Mouse (Mus musculus) spleen, postnatal 10 days (tissue): Measurements from ENCODE around the gene Pias1.
A peak's percentile ranks its signal among the peaks of the same experiment; 100 is the strongest.

Experiments used
- DNase-seq, 2 experiments: peaks; one replicate each; pipeline ENCODE4 v3.0.0; 2021 to 2022; ENCODE audit warnings: low spot score in 2 of 2

Gene Pias1

DNA sequence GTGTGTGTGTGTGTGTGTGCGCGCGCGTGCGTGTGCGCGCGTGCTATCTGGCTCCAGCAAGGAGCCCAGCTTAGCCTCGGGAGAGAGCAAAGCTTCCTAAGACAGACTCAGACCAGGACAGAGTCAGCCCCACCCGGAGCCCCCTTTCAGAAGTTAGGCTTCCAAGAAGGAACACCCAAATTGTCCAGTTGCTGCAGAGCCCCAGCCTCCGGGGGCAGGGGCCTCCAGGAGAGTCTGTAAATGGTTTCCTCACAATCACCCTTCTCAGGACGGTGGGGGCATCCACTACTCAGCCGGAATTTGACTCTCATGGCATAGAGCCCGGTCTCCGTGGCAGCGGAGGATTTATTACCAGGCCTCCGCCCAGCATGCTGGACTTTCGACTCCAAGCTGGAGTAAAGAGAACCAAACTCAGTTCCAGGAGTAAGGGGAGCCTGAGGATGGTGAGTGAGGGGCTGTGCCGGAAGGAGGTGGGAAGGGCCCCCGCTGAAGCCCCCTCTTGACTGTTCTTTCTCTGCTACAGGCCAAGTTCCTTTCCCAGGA lies 129.9 kb downstream of the Pias1 start, which contains the start of gene Calml4:
Calml4 (plus strand) TSS at position 362 of the 543 bp plus-strand sequence.
- DNase-seq, result peak in 1 of 2 experiments; percentile 38

DNA sequence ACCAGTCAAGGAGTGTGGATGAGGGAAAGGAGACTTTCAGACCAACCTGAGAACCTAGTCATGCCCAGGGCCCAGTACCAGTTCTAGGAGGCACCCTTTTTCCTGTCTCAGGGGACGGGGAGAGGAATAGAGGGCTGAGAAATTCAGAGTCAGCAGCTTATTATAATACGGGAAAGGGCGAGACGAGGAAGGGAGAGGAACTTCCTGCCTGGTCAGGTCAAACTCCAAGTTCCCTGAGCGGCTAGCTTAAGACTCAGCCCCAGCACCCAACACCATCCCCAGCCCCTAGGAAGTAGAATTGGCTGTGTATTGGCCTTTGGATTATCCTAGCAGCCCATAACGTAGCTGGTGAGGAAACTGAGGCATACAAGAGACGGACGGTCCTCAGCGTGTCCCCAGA lies 130.5 kb downstream of the Pias1 start:
- no peak for DNase-seq

DNA sequence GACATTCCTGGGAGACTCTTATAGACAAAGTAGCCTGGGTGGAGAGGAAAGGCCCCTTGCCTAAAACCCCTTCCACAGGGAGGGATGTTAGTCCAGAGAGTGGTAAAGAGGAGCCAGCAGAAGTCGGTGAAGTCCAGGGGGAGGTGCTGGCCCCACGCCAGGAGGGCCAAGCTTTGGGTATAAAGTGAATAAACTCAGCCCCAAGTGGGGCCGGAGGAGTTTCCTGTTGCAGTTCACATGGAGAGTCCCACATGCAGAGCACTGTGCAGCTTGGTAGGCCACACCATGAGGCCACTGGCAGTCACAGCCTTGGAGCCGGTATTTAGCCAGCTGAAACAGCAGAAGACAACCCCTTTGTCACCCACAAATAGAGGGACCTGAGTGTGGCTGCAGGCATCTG lies 133.2 kb downstream of the Pias1 start:
- no peak for DNase-seq

DNA sequence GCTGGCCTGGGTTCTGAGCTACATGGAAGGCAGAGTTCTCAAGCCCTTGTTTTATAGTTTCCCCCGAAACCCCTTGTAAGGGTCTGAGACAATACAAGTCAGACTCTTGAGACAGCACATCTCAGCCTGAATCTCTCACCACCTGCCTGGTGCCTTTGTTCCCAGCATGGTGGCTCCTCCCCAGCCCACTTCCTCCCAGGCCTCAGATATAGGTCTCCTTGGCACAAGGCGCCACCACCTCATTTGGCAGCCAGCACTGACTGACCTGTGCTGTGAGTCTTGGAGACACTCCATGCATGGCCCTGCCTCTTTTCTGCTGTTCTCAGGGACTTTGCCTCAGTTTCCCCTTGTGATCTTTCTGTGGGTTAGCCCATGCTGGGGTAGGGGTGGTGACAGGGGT lies 136.2 kb downstream of the Pias1 start:
- DNase-seq, result peak in 1 of 2 experiments; percentile 18

DNA sequence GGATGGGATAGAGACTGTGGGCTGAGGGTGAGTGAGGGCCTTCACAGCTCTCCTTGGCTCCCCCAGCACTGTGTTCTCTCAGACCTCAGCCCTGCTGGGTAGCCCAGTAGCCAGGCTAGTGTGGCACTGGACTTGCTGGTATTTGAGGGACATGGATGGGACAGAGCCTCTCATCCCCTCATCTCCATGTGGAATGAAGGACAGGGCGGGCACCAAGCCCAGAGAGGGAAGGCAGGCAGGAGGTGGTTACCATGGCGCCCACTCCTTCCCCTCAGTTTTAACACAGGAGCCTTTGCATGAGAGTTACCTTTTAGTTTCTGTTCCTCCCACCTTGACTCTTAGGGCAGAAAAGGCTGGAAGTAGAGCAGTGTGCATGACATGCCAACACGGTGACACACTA lies 139.1 kb downstream of the Pias1 start:
- no peak for DNase-seq

DNA sequence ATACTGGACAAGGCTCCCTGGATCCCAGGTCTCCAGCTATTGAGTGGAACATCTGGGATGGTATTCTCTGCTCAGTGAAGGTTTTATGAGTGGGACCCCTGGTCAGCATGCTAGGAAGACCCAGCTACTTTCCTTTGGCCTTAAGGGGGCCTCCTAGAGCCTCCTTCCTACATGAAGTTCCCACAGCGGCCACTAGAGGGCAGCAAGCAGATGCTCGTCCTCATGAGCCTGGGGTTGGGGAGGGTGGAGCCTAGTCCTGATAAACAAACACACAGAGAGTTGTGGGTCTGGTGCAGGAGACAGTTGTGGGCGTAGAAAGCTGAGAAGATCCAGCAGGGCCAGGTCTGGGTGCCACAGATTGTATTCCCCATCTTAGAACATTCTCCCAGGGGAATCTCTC lies 140.0 kb downstream of the Pias1 start:
- DNase-seq, result peak; percentile 87 to 93

DNA sequence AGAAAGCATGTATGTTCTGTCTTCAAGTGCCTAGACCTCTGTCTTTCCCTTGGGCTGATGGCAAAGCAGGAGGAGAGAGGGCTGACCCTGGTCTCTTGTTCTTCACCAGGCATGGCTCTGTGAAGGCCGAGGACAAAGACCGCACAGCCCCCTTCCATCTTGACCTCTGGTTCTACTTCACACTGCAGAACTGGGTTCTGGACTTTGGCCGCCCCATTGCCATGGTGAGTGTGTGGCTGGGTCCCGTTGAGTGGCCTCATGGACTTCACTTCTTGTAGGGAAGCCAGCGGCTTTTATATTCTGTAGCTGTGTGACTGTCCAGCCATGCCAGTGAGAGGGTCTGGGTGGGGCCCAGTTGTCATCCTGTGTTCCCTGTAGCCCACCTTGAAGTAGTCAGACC lies 143.3 kb downstream of the Pias1 start:
- DNase-seq, result no peak

DNA sequence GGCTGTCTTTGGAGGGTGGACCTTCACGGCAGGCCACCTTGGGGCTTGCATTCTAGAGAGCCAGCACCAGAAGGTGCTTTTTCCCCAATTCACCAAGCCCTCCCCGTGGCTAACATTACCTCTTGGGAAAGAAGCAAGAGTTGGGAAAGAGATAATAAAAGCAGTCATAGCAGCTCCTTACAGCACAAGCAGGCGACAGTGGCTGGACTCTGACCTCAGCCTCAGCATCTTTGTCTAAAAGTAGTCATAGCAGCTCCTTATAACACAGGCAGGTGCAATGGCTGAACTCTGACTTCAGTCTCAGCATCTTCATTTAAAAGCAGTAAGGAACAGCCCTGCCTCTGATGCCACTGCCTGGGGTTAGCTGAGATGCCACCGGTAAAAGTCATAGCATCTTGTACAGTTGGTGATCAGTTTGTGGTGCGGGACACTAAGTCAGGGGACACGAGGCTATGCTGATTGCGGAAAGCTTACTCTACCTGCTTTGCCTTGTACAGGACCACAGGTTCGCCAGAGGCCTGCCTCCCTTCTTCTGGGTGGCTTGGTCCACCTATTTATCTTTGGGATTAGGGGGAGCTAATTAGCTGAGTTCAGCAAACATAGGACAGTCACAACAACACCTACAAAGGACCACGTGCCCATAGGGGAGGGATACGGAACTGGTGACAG lies 144.2 kb downstream of the Pias1 start:
- DNase-seq, result no peak

DNA sequence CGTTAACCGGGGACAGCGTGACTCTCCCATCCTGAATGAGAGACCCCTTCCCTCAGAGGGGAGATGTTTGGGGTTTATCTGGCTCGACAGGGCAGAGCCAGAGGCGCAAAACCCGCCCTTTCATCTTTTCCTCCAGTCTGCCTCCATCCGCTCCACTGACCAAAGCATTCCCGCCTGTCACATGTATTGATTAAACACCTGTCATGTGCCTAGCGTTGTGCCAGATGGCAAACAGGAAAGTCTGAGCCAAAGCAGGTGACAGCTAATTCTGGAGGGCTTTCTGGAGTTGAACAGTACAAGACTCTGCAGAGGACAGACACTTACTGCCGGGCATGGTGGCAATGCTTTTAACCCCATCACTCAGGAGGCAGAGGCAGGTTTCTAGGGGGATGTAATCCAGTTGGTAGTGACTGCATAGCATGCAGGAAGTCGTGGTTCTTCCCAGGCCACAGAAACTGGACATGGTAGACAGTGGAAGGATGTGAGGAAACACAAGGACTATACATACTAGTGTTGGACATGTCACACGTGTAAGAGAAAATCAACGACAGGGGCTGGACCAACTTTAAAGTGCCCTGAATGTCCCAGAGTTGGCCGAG lies 148.5 kb downstream of the Pias1 start:
- peak in 1 of 2 experiments; percentile 45 for DNase-seq

DNA sequence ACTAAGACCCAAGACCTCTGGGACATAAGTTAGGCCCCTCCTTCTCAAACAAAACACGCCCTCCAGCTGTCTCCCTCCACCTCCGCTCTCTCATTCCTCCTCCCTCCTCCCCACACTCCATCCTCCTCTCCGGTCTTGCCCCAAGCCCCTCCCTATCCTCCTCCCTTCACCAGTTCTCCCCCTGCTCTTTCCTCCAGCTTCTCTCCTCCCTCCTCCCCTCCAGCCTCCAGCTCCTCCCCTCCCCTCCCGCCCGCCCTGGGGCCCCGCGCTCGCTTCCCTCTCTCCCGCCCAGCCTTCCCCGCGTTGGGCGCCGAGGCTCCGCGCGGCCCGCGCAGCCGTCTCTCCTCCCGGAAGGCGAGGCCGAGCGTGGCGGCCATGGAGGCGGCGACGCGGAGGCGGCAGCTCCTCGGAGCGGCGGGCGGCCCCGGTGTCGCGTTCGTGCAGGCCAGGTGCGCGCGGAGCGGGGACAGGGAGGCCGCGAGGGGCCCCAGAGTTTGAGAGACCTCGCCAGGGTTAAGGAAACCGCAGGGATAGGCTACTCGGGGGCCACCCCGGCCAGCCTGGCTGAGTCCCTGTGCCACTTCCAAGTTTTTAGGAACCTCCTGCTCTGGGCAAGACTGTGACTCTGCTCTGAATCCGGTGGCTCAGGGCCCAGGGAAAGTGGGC lies 149.1 kb downstream of the Pias1 start, which contains the start of gene Cln6:
Cln6 (plus strand) TSS at position 280 of the 666 bp plus-strand sequence.
- DNase-seq, result peak; percentile 67 to 68

DNA sequence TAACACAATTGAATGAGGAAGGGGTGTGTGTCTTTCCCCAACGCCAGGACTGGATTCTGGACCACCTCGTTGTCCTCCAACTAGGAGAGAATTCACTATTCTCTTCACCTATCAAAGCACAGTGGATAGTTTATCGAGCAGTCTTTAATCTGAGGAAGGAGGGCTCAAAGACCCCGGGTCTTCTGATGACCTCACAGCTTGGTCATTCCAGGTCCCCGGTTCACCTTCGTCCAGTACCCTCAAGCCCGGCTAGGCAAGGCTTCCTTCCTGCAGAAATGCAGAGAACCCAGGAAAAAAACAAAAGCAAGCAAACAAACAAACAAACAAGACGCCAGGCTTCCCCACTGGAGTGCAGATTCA lies 149.6 kb downstream of the Pias1 start:
- DNase-seq, result no peak

DNA sequence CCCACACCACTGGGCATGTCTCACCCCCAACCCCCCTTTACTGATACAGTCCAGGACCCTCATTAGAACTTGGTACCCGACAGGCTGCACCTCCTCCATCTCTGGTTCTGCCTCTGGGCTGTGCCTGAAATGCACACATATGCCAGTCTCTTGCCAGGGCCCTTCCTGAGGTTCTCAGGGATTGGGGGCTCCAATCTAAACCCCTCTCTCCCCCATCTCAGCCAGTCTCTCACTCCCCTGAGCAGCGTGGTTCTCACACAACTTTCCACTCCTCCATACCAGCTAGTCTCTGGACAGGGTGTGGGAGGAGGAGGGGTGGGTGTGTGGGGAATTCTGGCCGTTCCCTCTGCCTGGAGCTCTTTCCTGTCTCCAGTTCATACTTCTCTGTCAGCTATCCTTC lies 150.1 kb downstream of the Pias1 start:
- DNase-seq, result no peak

DNA sequence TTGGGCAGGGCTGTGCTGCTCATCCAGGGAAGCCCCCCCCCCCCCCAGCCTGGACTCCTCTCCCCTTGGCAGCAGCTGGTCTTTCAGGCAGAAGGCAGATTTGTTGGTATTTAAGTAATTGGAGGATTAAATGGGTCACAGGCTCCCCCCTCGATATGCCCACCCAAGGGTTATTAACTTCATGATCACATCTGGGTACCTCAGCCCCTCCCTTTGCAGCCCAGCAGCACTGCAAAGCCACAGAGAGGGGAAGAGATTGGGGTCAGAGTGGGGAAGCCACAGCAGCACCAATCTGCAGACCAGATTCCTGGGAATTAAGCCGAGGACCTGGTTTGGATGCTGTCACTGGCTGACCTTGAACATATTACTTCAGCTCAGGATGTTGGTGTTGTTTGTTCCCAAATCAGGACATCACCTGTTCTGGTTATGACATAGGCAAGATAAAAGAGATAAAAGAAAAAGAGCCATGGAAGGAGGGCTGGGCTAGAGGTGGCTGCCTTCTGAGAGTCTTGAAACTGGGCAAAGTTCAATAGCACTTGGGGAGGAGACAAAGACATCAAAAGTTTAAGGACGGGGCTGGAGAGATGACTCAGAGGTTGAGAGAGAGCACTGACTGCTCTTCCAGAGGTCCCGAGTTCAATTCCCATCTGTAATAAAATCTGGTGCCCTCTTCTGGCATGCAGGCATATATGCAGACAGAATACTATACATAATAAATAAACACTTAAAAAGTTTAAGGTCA lies 151.8 kb downstream of the Pias1 start:
- no peak for DNase-seq

DNA sequence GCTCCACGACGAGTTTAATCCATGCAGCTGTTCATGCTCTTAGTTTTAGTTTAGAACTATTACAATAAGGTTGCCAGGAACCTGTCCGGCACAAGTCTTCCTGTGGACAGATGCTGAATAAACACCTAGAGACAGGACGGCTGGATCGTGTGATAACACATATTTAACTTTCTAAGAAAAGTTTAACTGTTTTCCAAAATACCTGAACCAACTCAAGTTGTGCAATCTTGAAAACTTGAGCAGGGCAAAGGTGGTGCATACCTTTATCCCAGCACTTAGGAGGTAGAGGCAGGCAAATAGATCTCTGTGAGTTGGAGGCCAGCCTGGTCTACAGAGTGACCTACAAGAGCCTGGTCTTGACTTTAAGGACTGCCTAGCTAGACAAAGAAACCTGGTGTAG lies 152.8 kb downstream of the Pias1 start:
- no peak for DNase-seq

DNA sequence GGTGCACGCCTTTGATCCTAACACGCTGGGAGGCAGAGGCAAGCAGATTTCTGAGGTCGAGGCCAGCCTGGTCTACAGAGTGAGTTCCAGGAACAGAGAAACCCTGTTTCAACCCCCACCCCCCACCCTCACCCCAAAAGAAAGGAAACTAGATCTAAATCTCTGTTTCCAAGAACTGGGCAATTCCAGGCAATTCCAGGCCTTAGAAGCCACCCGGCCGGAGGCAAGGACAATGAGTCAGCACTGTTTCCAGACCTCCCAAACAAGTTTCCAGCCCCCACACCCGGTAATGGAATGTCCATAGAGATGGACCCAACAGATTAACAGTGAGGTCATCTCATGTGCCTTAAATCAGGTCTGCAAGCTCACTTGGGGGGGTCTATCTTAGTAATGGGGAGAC lies 157.8 kb downstream of the Pias1 start:
- no peak for DNase-seq

DNA sequence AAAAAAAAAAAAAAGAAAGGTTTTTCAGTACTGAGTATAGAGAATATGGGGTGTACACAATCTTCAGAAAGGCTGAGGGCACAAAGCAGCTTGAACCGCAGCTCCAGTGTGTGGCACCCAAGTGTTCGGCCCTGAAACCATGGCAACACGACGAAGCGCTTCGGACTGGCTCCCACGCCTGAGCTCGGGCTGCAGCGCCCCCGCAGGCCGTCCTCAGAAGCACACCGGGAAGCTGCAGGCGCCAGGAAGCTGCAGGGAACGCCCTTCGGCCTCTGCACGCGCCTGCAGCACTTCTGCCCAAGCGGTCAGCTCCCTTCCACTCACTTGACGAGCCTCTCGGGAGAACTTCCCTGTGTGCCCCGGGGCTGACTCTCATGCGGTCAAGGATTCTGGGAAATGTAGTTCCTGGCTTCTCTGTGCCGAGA lies 159.1 kb downstream of the Pias1 start:
- DNase-seq, result peak; percentile 92 to 95
